Mouse (Mus musculus): ENCODE data around the gene Hic2. TPM values are rescaled to one million over a fixed set of nuclear protein-coding genes. Genes with fewer than 3 reads are reported as not detected.

Gene Hic2
- total and polyA plus RNA-seq, 3 experiments = 14.8 to 25.1 (median 22.0) TPM

DNA sequence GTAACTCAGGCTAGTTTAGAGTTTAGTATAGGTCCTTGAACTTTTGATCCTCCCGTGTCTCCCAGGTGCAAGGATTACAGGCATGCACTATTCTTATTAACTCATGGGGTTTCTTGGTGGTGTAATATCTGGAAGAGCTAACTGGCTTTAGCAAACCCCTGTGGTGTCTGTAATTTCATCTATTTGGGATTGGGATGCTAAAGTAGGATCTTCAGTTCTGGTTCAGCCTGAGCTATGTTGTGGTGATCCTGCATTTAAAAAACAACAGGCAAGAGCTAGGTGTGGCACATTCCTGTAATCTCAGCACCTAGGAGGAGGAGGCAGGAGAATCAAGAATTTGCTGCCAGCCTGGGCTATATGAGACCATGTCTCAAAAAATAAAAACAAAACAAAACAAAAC is 11.6 kb downstream of the Hic2 start:
- H3K4me1 ChIP-seq (ENCODE audit: insufficient read depth, low read depth, low read length) = peaks cover 85% of the 10 kb centered on the region

DNA sequence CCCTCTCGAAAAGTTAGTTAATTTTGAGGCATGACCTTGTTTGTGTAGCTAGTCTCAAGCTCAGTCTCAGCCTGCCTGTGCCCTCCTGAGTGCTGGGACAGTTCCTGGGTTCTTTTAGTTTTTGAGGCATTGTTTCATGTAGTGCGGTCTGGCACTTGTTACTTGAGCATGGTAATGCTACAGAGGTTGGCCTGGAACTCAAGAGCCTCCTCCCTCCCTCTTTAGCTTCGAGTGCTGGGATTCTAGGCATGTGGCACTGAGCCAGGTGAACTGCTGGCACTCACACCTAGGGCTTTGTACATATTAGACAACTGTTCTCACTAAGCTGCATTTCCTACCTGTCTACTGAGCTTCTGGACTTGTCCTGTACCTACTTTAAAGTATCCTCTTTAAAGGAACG is 14.4 kb downstream of the Hic2 start:
- H3K4me1 ChIP-seq (ENCODE audit: insufficient read depth, low read depth, low read length) = peaks cover 93% of the 10 kb centered on the region
- ATAC-seq (ENCODE audit: extremely low read depth, insufficient number of reproducible peaks, low FRiP score, poor library complexity, severe bottlenecking) (no peak), DNase-seq (ENCODE audit: low spot score) (no peak)
- no peaks in the 10 kb centered on the region for H3K27me3 ChIP-seq (ENCODE audit: insufficient read depth, low read length)
- no peaks in the 10 kb centered on the region for H3K9me3 ChIP-seq (replicated peaks)
- TF ChIP-seq POLR2AphosphoS5 (IDR thresholded peaks at IDR 0.05; ENCODE audit: insufficient replicate concordance, low read depth, low read length) (no peak), GATA1 (IDR thresholded peaks at IDR 0.05; ENCODE audit: borderline replicate concordance, low read length) (no peak), GATA2 (IDR thresholded peaks at IDR 0.05; ENCODE audit: borderline replicate concordance, low read depth, low read length) (no peak), CTCF (IDR thresholded peaks at IDR 0.05; ENCODE audit: low read depth, low read length) (no peak), TAL1 (conservative IDR thresholded peaks at IDR 0.05; ENCODE audit: low read depth, low read length) (no peak)
- no peak overlapping the region for H3K4me3 ChIP-seq (ENCODE audit: low read depth, low read length)
- H3K36me3 ChIP-seq (replicated peaks) = peaks cover 43% of the 10 kb centered on the region

More for the DNA sequence above, 11.6 kb downstream of the Hic2 start:
- H3K9me3 ChIP-seq (replicated peaks) = no peaks in the 10 kb centered on the region
- H3K36me3 ChIP-seq (replicated peaks) = peaks cover 52% of the 10 kb centered on the region
- DNase-seq (ENCODE audit: low spot score) = no peak
- ATAC-seq (ENCODE audit: extremely low read depth, insufficient number of reproducible peaks, low FRiP score, poor library complexity, severe bottlenecking) = no peak
- no peaks in the 10 kb centered on the region for H3K27me3 ChIP-seq (ENCODE audit: insufficient read depth, low read length)
- TF ChIP-seq GATA1 (IDR thresholded peaks at IDR 0.05; ENCODE audit: borderline replicate concordance, low read length) (no peak), POLR2AphosphoS5 (IDR thresholded peaks at IDR 0.05; ENCODE audit: insufficient replicate concordance, low read depth, low read length) (no peak), CTCF (IDR thresholded peaks at IDR 0.05; ENCODE audit: low read depth, low read length) (no peak), TAL1 (conservative IDR thresholded peaks at IDR 0.05; ENCODE audit: low read depth, low read length) (no peak), GATA2 (IDR thresholded peaks at IDR 0.05; ENCODE audit: borderline replicate concordance, low read depth, low read length) (no peak)
- no peak overlapping the region for H3K4me3 ChIP-seq (ENCODE audit: low read depth, low read length)

DNA sequence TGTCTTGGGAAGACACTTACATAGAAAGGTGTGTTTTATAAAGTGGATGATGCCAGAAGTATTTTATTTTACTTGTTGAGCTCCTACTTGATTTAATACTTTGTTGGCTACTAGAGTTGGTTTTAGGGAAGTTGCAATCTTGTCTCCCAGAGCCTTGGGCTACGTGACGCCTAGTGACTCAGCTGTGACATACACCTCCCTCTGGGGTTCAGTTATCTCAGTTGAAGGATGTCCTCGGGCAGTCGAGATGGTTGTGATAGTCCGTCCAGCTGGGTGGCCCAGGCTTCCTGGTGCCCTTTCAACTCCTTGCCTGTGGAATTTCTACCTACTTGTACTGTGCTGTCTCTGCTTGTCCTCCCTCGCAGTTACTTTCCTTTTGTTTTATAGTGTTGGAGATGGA is 15.8 kb downstream of the Hic2 start:
- H3K9me3 ChIP-seq (replicated peaks) = no peaks in the 10 kb centered on the region
- peak overlapping the region; percentile 64; the same call in 1 of the 2 replicates for H3K4me3 ChIP-seq (ENCODE audit: low read depth, low read length)

DNA sequence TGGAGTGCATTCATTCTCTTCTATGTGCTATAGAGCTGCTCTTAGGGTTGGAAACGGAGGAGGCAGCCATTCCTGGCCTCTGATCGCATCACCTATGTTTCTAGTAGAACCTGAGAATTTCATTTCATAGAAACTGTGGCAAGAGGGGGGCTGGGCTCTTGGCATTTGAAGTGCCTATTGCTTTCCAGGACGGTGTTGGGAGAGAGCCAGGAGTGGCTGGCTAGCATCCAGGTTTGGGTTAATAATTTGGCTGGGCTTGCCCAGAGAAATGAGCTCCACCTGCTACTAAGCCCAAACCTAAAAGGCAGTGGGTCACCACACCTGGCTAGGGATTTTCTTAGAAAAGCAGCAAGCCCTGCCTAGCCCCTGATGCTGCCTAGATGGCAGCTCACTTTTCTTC is 18.2 kb downstream of the Hic2 start:
- ATAC-seq (ENCODE audit: extremely low read depth, insufficient number of reproducible peaks, low FRiP score, poor library complexity, severe bottlenecking) (no peak), DNase-seq (ENCODE audit: low spot score) (no peak)
- TF ChIP-seq POLR2AphosphoS5 (IDR thresholded peaks at IDR 0.05; ENCODE audit: insufficient replicate concordance, low read depth, low read length) (no peak), GATA1 (IDR thresholded peaks at IDR 0.05; ENCODE audit: borderline replicate concordance, low read length) (no peak), GATA2 (IDR thresholded peaks at IDR 0.05; ENCODE audit: borderline replicate concordance, low read depth, low read length) (no peak), TAL1 (conservative IDR thresholded peaks at IDR 0.05; ENCODE audit: low read depth, low read length) (no peak), CTCF (IDR thresholded peaks at IDR 0.05; ENCODE audit: low read depth, low read length) (no peak)
- Histone ChIP-seq H3K4me1 (ENCODE audit: insufficient read depth, low read depth, low read length) (peaks cover 97% of the 10 kb centered on the region), H3K9me3 (replicated peaks) (no peaks in the 10 kb centered on the region), H3K4me3 (ENCODE audit: low read depth, low read length) (peak overlapping the region; percentile 59; the same call in 1 of the 2 replicates), H3K27me3 (ENCODE audit: insufficient read depth, low read length) (no peaks in the 10 kb centered on the region), H3K36me3 (replicated peaks) (peaks cover 46% of the 10 kb centered on the region)

More for the DNA sequence above, 15.8 kb downstream of the Hic2 start:
- peak; percentile 61 for ATAC-seq (ENCODE audit: extremely low read depth, insufficient number of reproducible peaks, low FRiP score, poor library complexity, severe bottlenecking)
- H3K27me3 ChIP-seq (ENCODE audit: insufficient read depth, low read length) = no peaks in the 10 kb centered on the region
- H3K4me1 ChIP-seq (ENCODE audit: insufficient read depth, low read depth, low read length) = peaks cover 96% of the 10 kb centered on the region
- peak; percentile 61 for TF ChIP-seq TAL1 (conservative IDR thresholded peaks at IDR 0.05; ENCODE audit: low read depth, low read length)
- TF ChIP-seq POLR2AphosphoS5 (IDR thresholded peaks at IDR 0.05; ENCODE audit: insufficient replicate concordance, low read depth, low read length) = no peak
- DNase-seq (ENCODE audit: low spot score) = peak; percentile 78
- peaks cover 43% of the 10 kb centered on the region for H3K36me3 ChIP-seq (replicated peaks)

DNA sequence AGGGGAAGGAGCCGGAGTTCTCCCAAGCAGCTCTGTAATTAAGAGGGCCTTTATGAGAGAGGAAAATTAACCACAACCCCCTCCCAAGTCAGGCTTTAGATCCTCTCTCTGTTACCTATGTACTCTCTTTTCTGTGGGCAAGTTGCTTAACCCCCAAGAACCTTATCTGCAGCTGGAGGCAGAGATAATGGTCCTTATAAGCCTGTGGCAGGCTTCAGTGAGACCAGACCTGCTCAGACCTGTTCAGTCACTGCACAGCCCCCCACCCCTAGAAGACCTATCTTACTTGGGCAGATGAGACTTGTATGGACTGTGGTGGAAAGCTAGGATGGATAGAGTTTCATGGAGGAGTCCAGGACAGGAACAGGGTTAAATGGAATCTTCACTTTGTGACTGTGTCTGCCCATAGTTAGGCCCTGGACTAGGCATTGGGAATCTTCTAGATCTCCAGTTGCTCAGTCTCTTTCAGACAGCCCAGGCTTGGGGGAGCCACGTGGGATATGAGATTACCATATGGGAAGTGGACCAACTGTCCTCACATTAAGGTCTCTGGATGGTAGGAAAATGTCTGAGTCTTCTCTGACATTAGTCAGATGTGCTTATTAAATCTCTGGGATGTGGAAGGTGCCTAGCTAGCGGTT is 18.8 kb downstream of the Hic2 start:
- H3K36me3 ChIP-seq (replicated peaks) = peaks cover 51% of the 10 kb centered on the region
- DNase-seq (ENCODE audit: low spot score) (peak; percentile 66), ATAC-seq (ENCODE audit: extremely low read depth, insufficient number of reproducible peaks, low FRiP score, poor library complexity, severe bottlenecking) (peak; percentile 80)
- peaks cover 95% of the 10 kb centered on the region for H3K4me1 ChIP-seq (ENCODE audit: insufficient read depth, low read depth, low read length)
- H3K9me3 ChIP-seq (replicated peaks) = no peaks in the 10 kb centered on the region
- no peaks in the 10 kb centered on the region for H3K27me3 ChIP-seq (ENCODE audit: insufficient read depth, low read length)
- peak overlapping the region; percentile 66; the same call in 1 of the 2 replicates for H3K4me3 ChIP-seq (ENCODE audit: low read depth, low read length)
- no peak for TF ChIP-seq POLR2AphosphoS5 (IDR thresholded peaks at IDR 0.05; ENCODE audit: insufficient replicate concordance, low read depth, low read length)
- TF ChIP-seq TAL1 (conservative IDR thresholded peaks at IDR 0.05; ENCODE audit: low read depth, low read length) = peak; percentile 97
- no peak for TF ChIP-seq CTCF (IDR thresholded peaks at IDR 0.05; ENCODE audit: low read depth, low read length)
- no peak for TF ChIP-seq GATA1 (IDR thresholded peaks at IDR 0.05; ENCODE audit: borderline replicate concordance, low read length)
- TF ChIP-seq GATA2 (IDR thresholded peaks at IDR 0.05; ENCODE audit: borderline replicate concordance, low read depth, low read length) = peak; percentile 92; the same call in 1 of the 2 replicates

DNA sequence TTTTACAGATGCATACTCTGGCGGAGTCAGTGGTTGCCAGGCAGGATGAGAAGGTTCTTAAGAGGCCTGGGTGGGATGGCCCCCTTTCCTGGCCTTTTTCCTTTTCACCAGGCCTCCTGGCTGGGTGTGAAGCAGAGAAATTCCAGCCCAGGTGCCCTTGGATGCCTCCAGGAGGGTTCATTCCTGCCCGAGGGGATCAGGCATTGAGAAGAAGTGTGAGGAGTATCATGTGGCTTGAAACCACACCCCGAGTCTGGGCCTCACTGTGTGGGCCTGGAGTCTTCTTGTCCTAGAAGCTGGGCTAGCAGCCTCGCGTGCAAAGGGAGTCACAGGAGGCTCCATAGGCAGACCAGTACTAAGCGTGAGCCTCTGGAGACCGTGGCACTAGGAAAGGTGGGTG is 19.5 kb downstream of the Hic2 start:
- H3K4me1 ChIP-seq (ENCODE audit: insufficient read depth, low read depth, low read length) = peaks cover 95% of the 10 kb centered on the region
- DNase-seq (ENCODE audit: low spot score) (no peak), ATAC-seq (ENCODE audit: extremely low read depth, insufficient number of reproducible peaks, low FRiP score, poor library complexity, severe bottlenecking) (0 out of 2 replicates have a peak, but pooled peaks have one; percentile 6)
- H3K4me3 ChIP-seq (ENCODE audit: low read depth, low read length) = peak overlapping the region; percentile 66; the same call in 1 of the 2 replicates
- no peaks in the 10 kb centered on the region for H3K9me3 ChIP-seq (replicated peaks)
- H3K27me3 ChIP-seq (ENCODE audit: insufficient read depth, low read length) = no peaks in the 10 kb centered on the region
- H3K36me3 ChIP-seq (replicated peaks) = peaks cover 51% of the 10 kb centered on the region
- TF ChIP-seq TAL1 (conservative IDR thresholded peaks at IDR 0.05; ENCODE audit: low read depth, low read length) (no peak), GATA2 (IDR thresholded peaks at IDR 0.05; ENCODE audit: borderline replicate concordance, low read depth, low read length) (no peak), CTCF (IDR thresholded peaks at IDR 0.05; ENCODE audit: low read depth, low read length) (no peak), GATA1 (IDR thresholded peaks at IDR 0.05; ENCODE audit: borderline replicate concordance, low read length) (no peak), POLR2AphosphoS5 (IDR thresholded peaks at IDR 0.05; ENCODE audit: insufficient replicate concordance, low read depth, low read length) (no peak)
